Mouse (Mus musculus): Measurements from ENCODE around the gene Esrrb. TPM values are rescaled to one million over a fixed set of nuclear protein-coding genes. Genes with fewer than 3 reads are reported as not detected.

The Esrrb gene
- total RNA-seq, 2 experiments from 2014 or later: 1.7 to 5.4 TPM

GRCm38 (mm10) chr12:86421490-86421904, 60.6 kb downstream of the Esrrb start:
- DNase-seq: peak; percentile 22

GRCm38 (mm10) chr12:86422166-86422910, 61.4 kb downstream of the Esrrb start:
- no peak for DNase-seq

- no peak for DNase-seq
Observed at GRCm38 (mm10) chr12:86423102-86423501, 62.2 kb downstream of the Esrrb start.

GRCm38 (mm10) chr12:86427585-86427984, 66.7 kb downstream of the Esrrb start:
- DNase-seq: no peak

- no peak for DNase-seq
Observed at GRCm38 (mm10) chr12:86431671-86432070, 70.8 kb downstream of the Esrrb start.

- DNase-seq: peak; percentile 47
Observed at GRCm38 (mm10) chr12:86433371-86433821, 72.5 kb downstream of the Esrrb start.

GRCm38 (mm10) chr12:86435651-86436050, 74.7 kb downstream of the Esrrb start:
- DNase-seq: no peak

GRCm38 (mm10) chr12:86450848-86451247, 89.9 kb downstream of the Esrrb start:
- no peak for DNase-seq

- no peak for DNase-seq
Observed at GRCm38 (mm10) chr12:86455009-86455408, 94.1 kb downstream of the Esrrb start.

GRCm38 (mm10) chr12:86462742-86463470, 102.0 kb downstream of the Esrrb start:
- DNase-seq: no peak

GRCm38 (mm10) chr12:86464385-86464784, 103.5 kb downstream of the Esrrb start:
- DNase-seq: no peak

GRCm38 (mm10) chr12:86466180-86466579, 105.3 kb downstream of the Esrrb start:
- no peak for DNase-seq

- DNase-seq: no peak
Observed at GRCm38 (mm10) chr12:86469919-86470318, 109.0 kb downstream of the Esrrb start.

- DNase-seq: no peak
Observed at GRCm38 (mm10) chr12:86470912-86471311, 110.0 kb downstream of the Esrrb start.

GRCm38 (mm10) chr12:86473630-86474029, 112.7 kb downstream of the Esrrb start:
- no peak for DNase-seq

GRCm38 (mm10) chr12:86475994-86476393, 115.1 kb downstream of the Esrrb start:
- no peak for DNase-seq

GRCm38 (mm10) chr12:86478908-86479307, 118.0 kb downstream of the Esrrb start:
- no peak for DNase-seq

GRCm38 (mm10) chr12:86482029-86482428, 121.1 kb downstream of the Esrrb start:
- no peak for DNase-seq

GRCm38 (mm10) chr12:86483413-86483841, 122.5 kb downstream of the Esrrb start:
- DNase-seq: peak; percentile 55

GRCm38 (mm10) chr12:86488005-86488404, 127.1 kb downstream of the Esrrb start:
- no peak for DNase-seq

- no peak for DNase-seq
Observed at GRCm38 (mm10) chr12:86490052-86490451, 129.1 kb downstream of the Esrrb start.

GRCm38 (mm10) chr12:86491500-86491899, 130.6 kb downstream of the Esrrb start:
- no peak for DNase-seq

- DNase-seq: peak; percentile 20
Observed at GRCm38 (mm10) chr12:86492822-86493221, 131.9 kb downstream of the Esrrb start.
